9 mouse cellular contexts compared by ENCODE assay signal in the genomic region with DNA sequence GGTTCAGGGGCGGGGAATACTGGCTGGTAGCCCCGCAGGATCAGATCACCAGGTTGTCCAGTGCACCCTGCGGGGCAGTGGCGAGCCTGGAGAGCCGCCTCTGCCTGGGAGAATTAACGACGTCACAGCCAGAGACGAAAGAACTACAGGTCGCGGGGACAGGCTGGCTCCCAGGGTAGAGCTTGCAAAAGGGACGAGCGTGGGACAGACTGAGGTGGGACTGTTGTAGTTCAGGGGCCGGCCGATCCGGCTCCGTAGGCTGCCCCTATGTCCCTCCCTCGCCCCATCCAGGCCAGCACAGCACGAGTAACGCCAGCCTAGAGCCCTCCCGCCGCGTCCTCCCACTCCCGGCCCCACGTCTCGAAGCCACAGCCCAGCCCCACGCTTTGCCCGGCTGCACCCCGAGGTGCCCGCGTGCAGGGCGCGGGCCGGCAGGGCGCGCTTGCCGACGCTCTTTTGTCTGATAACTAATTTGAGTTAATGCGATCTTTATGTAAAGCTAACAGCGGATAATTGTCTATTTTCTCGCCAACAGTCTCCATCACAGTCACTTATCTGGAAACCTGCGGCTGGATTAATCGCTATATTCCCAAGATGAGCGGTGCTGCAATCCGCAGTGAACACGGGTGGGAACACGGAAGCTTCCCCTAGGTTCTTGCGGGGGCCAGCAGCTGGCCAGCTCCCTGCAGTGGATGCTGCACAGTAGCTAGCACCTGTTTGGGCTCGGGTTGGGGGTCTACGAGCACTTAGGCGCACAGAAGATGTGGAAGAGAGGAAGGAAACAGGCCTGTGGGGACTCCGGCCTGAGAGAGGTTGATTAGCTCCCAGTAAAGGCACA. TPM values are rescaled to one million over a fixed set of nuclear protein-coding genes. Genes with fewer than 3 reads are reported as not detected.
DNase-seq lines count a peak whose midpoint lies in the region; ATAC-seq and TF ChIP-seq lines count a peak whose summit lies in the region.
"Had no signal": no experiment of that assay in that cellular context is flagged by ENCODE, and none has a peak within 500 bp of the region (broad histone marks: within the 10 kb centered on the region; RNA-seq: fewer than 3 reads in every experiment).

No protein-coding gene starts in this region.

- no peaks in the 10 kb centered on the region for H3K36me3 ChIP-seq in ES-E14 (ENCODE audit: control insufficient read depth, insufficient read depth, low read length, poor library complexity, severe bottlenecking)
- no peaks in the 10 kb centered on the region for H3K36me3 ChIP-seq in forebrain, postnatal 0 days (ENCODE audit: insufficient read depth)
- no peaks in the 10 kb centered on the region for H3K36me3 ChIP-seq in midbrain, embryonic 13.5 days

- in situ Hi-C loops in ES-E14 (cut with MboI; ENCODE audit: low sequenced_read_pairs in 2 of 2, unreplicated experiment in 2 of 2): no loop called here

- peak overlapping the region; percentile 67 for H3K4me2 ChIP-seq in forebrain, postnatal 0 days (ENCODE audit: low read depth)
- H3K4me2 ChIP-seq in midbrain, embryonic 13.5 days (replicated peaks): peak overlapping the region; percentile 75

- no peaks in the 10 kb centered on the region for H3K9me3 ChIP-seq in ES-E14 (ENCODE audit: control insufficient read depth, insufficient read depth, low read depth, low read length)
- no peaks in the 10 kb centered on the region for H3K9me3 ChIP-seq in forebrain, postnatal 0 days (ENCODE audit: low read length)
- H3K9me3 ChIP-seq in midbrain, embryonic 13.5 days: no peaks in the 10 kb centered on the region

- 4% methylated on average over 51 of the region's 51 CpGs for WGBS in forebrain, postnatal 0 days
- 1% methylated on average over 51 of the region's 51 CpGs for WGBS in midbrain, embryonic 13.5 days

- no peak for TF ChIP-seq CTCF in forebrain, postnatal 0 days (IDR thresholded peaks at IDR 0.05; ENCODE audit: low read depth)

- H3K27me3 ChIP-seq in forebrain, postnatal 0 days (ENCODE audit: insufficient read depth, low read length): peaks cover 23% of the 10 kb centered on the region; the same call in 1 of the 2 replicates
- peaks cover 87% of the 10 kb centered on the region for H3K27me3 ChIP-seq in midbrain, embryonic 13.5 days

- peak overlapping the region; percentile 37; the same call in 1 of the 2 replicates for H3K27ac ChIP-seq in ES-E14 (ENCODE audit: insufficient read depth, low read depth, low read length, poor library complexity, severe bottlenecking)
- peak overlapping the region; percentile 59 for H3K27ac ChIP-seq in forebrain, postnatal 0 days (ENCODE audit: low read depth, low read length)
- H3K27ac ChIP-seq in midbrain, embryonic 13.5 days: peak overlapping the region; percentile 81

- H3K4me3 ChIP-seq in ES-E14 (ENCODE audit: insufficient read depth in 1 of 2, low read depth in 1 of 2, low read length in 2 of 2, poor library complexity in 1 of 2, severe bottlenecking in 1 of 2): peak overlapping the region; percentile 38 to 40; a peak in 3 of 4 replicates
- peak overlapping the region; percentile 36 for H3K4me3 ChIP-seq in forebrain, postnatal 0 days (ENCODE audit: low read depth, low read length)
- peak overlapping the region; percentile 39 for H3K4me3 ChIP-seq in midbrain, embryonic 13.5 days (replicated peaks)

- peak; percentile 17 for ATAC-seq in forebrain, postnatal 0 days
- ATAC-seq in midbrain, embryonic 13.5 days: peak; percentile 37
- no peak for ATAC-seq in erythroblast, adult 5-6 weeks (replicated peaks; ENCODE audit: low FRiP score, poor library complexity, severe bottlenecking)

- H3K9ac ChIP-seq in ES-E14 (ENCODE audit: insufficient read depth, low read depth, low read length, poor library complexity, severe bottlenecking): peak overlapping the region; percentile 40; the same call in 1 of the 2 replicates
- peak overlapping the region; percentile 51 for H3K9ac ChIP-seq in forebrain, postnatal 0 days
- peak overlapping the region; percentile 67 for H3K9ac ChIP-seq in midbrain, embryonic 13.5 days (replicated peaks)

- intact Hi-C loops in heart, postnatal 25 days (cut with DNase I): no loop called here

- peaks cover 9 to 27% of the 10 kb centered on the region in 2 experiments for H3K4me1 ChIP-seq in ES-E14 (ENCODE audit: control insufficient read depth in 2 of 2, insufficient read depth in 2 of 2, low read length in 2 of 2, poor library complexity in 1 of 2)
- peaks cover 12% of the 10 kb centered on the region for H3K4me1 ChIP-seq in forebrain, postnatal 0 days (ENCODE audit: insufficient read depth)
- peaks cover 67% of the 10 kb centered on the region for H3K4me1 ChIP-seq in midbrain, embryonic 13.5 days (replicated peaks)

- peak; percentile 74 for DNase-seq in heart, adult 11 months
- DNase-seq in heart, postnatal 25 days (ENCODE audit: low spot score): no peak
- no peak for DNase-seq in ES-E14 (ENCODE audit: low read depth, low spot score)
- peak; percentile 45 for DNase-seq in forebrain, postnatal 0 days
- no peak for DNase-seq in cerebellum, adult 9-11 months
- DNase-seq in gastrocnemius, adult 18-20 months (ENCODE audit: low spot score): no peak
- DNase-seq: right cerebral cortex, adult 18-20 months had no signal

TF ChIP-seq in ES-E14, 5 proteins besides CTCF, POLR2A, EP300 and RAD21:
- TF ChIP-seq HCFC1 (IDR thresholded peaks at IDR 0.05; ENCODE audit: borderline replicate concordance, insufficient read depth, low read length): no peak
- TF ChIP-seq CHD2 (IDR thresholded peaks at IDR 0.05; ENCODE audit: low read depth, low read length): no peak
- no peak for TF ChIP-seq ZNF384 (IDR thresholded peaks at IDR 0.05; ENCODE audit: low read depth, low read length)
- no peak for TF ChIP-seq ZC3H11A (IDR thresholded peaks at IDR 0.05; ENCODE audit: borderline replicate concordance, low read depth, low read length)
- no peak for TF ChIP-seq MAFK (IDR thresholded peaks at IDR 0.05; ENCODE audit: insufficient read depth, low read depth, low read length)
TF ChIP-seq in ES-E14: peak in this region for 0.

RNA-seq across cellular contexts. Expression of a gene that starts 36.0 kb away (rescaled TPM):
- total RNA-seq in heart, postnatal 25 days (2021): not detected
- 0.63 and 1.0 TPM in 2 replicates for total RNA-seq in ES-E14 (2012; rRNA removed)
- total RNA-seq in forebrain, postnatal 0 days (2014; rRNA removed): 22.5 and 36.5 TPM in 2 replicates
- 2.6 and 4.3 TPM in 2 replicates for polyA plus RNA-seq in forebrain, postnatal 0 days (2015; fragmentation: Nextera tagmentation; extraction: Ambion mirVana)
- 3.1 and 3.6 TPM in 2 replicates for polyA plus RNA-seq in midbrain, embryonic 13.5 days (2015; fragmentation: Nextera tagmentation; extraction: Ambion mirVana)
- total RNA-seq in erythroblast, adult 5-6 weeks (2015; ENCODE audit: low replicate concordance): not detected in 2 replicates
- total RNA-seq in erythroblast, adult 5-6 weeks (2017; ENCODE audit: low replicate concordance): not detected in 2 replicates
- not detected for total RNA-seq in gastrocnemius, adult 18-20 months (2021)

Comparison
In these comparisons a context has a peak if more than half of its experiments do, and no peak if none do; other contexts are left out.
1. DNase-seq: peak in heart, adult 11 months (single experiment) and forebrain, postnatal 0 days (single experiment); none in heart, postnatal 25 days (single experiment), ES-E14 (single experiment), cerebellum, adult 9-11 months (single experiment) and gastrocnemius, adult 18-20 months (single experiment).
2. RNA of a gene that starts 36.0 kb away (total RNA-seq): 22.5 to 36.5 TPM in forebrain, postnatal 0 days; 0.63 to 1.0 TPM in ES-E14, not detected in heart, postnatal 25 days, not detected in erythroblast, adult 5-6 weeks and not detected in gastrocnemius, adult 18-20 months; every median in the first group is over 10 times any median in the second.
3. Peak in every context shown above with its lines, with median percentiles within 50 percentile points of each other: H3K27ac ChIP-seq, H3K4me3 ChIP-seq and H3K9ac ChIP-seq.